ENCODE assay signal across 9 mouse cellular contexts in the genomic region with DNA sequence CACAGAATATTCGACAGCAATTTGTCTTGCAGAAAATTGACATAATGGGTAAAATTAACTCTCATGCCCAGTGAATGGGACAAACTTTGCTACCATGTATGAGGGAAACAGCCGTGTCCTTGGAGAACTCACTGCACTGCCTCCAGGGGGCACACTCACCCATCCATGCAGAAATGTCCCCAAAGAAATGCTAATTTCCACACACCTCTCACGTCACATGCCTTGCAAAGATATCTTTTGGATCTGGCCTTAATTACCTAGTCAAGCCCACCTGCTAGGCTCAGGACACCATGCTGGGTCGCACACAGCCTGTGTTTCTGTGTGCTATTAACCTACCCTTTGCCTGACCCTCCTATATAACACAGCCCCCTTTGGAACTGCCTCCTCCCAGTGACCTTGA.
A peak's percentile ranks its signal among the peaks of the same experiment; 100 is the strongest.
DNase-seq lines count a peak whose midpoint lies in the region; ATAC-seq and TF ChIP-seq lines count a peak whose summit lies in the region.
"Had no signal": no experiment of that assay in that cellular context is flagged by ENCODE, and none has a peak within 500 bp of the region (broad histone marks: within the 10 kb centered on the region; RNA-seq: fewer than 3 reads in every experiment).

No protein-coding gene starts in this region.

- 33% methylated on average over 4 of the region's 4 CpGs for WGBS in cerebellum, adult 2 months
- WGBS in midbrain, embryonic 11.5 days, result 60% methylated on average over 4 of the region's 4 CpGs
- 53% methylated on average over 4 of the region's 4 CpGs for WGBS in midbrain, embryonic 16.5 days
- 43% methylated on average over 4 of the region's 4 CpGs for WGBS in bone marrow, adult 2 months
- WGBS in liver, embryonic 12.5 days (ENCODE audit: insufficient replicate concordance), result 41% methylated on average over 4 of the region's 4 CpGs
- 64% methylated on average over 4 of the region's 4 CpGs for WGBS in limb, embryonic 10.5 days

- DNase-seq in cerebellum, adult 2 months, result no peak
- DNase-seq in cerebellum, adult 18-20 months, result no peak
- DNase-seq in midbrain, embryonic 11.5 days (ENCODE audit: low spot score, missing footprints), result peak; percentile 79
- peak; percentile 16 to 26 for DNase-seq in thymus, postnatal 36 days
- no peak for DNase-seq in limb, embryonic 10.5 days (ENCODE audit: low spot score)

- no peaks in the 10 kb centered on the region for H3K4me1 ChIP-seq in cerebellum, adult 2 months (ENCODE audit: control insufficient read depth, insufficient read depth, low read length)
- H3K4me1 ChIP-seq in midbrain, embryonic 11.5 days (ENCODE audit: control insufficient read depth, insufficient read depth, low read length), result no peaks in the 10 kb centered on the region
- H3K4me1 ChIP-seq in midbrain, embryonic 16.5 days (ENCODE audit: control insufficient read depth, insufficient read depth, low read length), result peaks cover 4% of the 10 kb centered on the region
- peaks cover 1% of the 10 kb centered on the region; the same call in 1 of the 2 replicates for H3K4me1 ChIP-seq in bone marrow, adult 2 months (ENCODE audit: control insufficient read depth, insufficient read depth, low read length)
- peaks cover 63% of the 10 kb centered on the region for H3K4me1 ChIP-seq in liver, embryonic 12.5 days
- no peaks in the 10 kb centered on the region for H3K4me1 ChIP-seq in limb, embryonic 10.5 days

- H3K4me2 ChIP-seq in midbrain, embryonic 11.5 days, result no peak overlapping the region
- no peak overlapping the region for H3K4me2 ChIP-seq in midbrain, embryonic 16.5 days (ENCODE audit: low read length)
- H3K4me2 ChIP-seq in liver, embryonic 12.5 days, result no peak overlapping the region

- no peak overlapping the region for H3K27ac ChIP-seq in cerebellum, adult 2 months (ENCODE audit: insufficient read depth, low read length)
- no peak overlapping the region for H3K27ac ChIP-seq in midbrain, embryonic 11.5 days (ENCODE audit: low read depth, low read length)
- no peak overlapping the region for H3K27ac ChIP-seq in midbrain, embryonic 16.5 days (ENCODE audit: low read length)
- no peak overlapping the region for H3K27ac ChIP-seq in bone marrow, adult 2 months (ENCODE audit: control insufficient read depth, insufficient read depth, low read depth, low read length, poor library complexity)
- H3K27ac ChIP-seq in liver, embryonic 12.5 days, result peak overlapping the region; percentile 86
- no peak overlapping the region for H3K27ac ChIP-seq in limb, embryonic 10.5 days

- no peaks in the 10 kb centered on the region for H3K9me3 ChIP-seq in midbrain, embryonic 11.5 days (ENCODE audit: control insufficient read depth, low read length)
- H3K9me3 ChIP-seq in midbrain, embryonic 16.5 days (replicated peaks; ENCODE audit: control insufficient read depth, low read length, poor library complexity, severe bottlenecking), result no peaks in the 10 kb centered on the region
- H3K9me3 ChIP-seq in liver, embryonic 12.5 days (replicated peaks), result no peaks in the 10 kb centered on the region
- no peaks in the 10 kb centered on the region for H3K9me3 ChIP-seq in limb, embryonic 10.5 days (replicated peaks)
- H3K9me3 ChIP-seq: megakaryocyte, embryonic 14.5 days had no signal

- no peaks in the 10 kb centered on the region for H3K36me3 ChIP-seq in midbrain, embryonic 11.5 days (ENCODE audit: control insufficient read depth, insufficient read depth, low read length)
- H3K36me3 ChIP-seq in midbrain, embryonic 16.5 days (ENCODE audit: control insufficient read depth, insufficient read depth, low read length), result no peaks in the 10 kb centered on the region
- H3K36me3 ChIP-seq in liver, embryonic 12.5 days, result no peaks in the 10 kb centered on the region
- H3K36me3 ChIP-seq in limb, embryonic 10.5 days, result no peaks in the 10 kb centered on the region

- no peak for TF ChIP-seq POLR2A in cerebellum, adult 2 months (IDR thresholded peaks at IDR 0.05; ENCODE audit: borderline replicate concordance, insufficient read depth, low read length)
- no peak for TF ChIP-seq POLR2A in bone marrow, adult 2 months (IDR thresholded peaks at IDR 0.05; ENCODE audit: borderline replicate concordance, control insufficient read depth, low read depth, low read length)

- no peak overlapping the region for H3K9ac ChIP-seq in midbrain, embryonic 11.5 days (ENCODE audit: low read length)
- no peak overlapping the region for H3K9ac ChIP-seq in midbrain, embryonic 16.5 days (ENCODE audit: low read depth, low read length)
- no peak overlapping the region for H3K9ac ChIP-seq in liver, embryonic 12.5 days

- H3K27me3 ChIP-seq in cerebellum, adult 2 months (ENCODE audit: control insufficient read depth, insufficient read depth, low read length), result no peaks in the 10 kb centered on the region
- no peaks in the 10 kb centered on the region for H3K27me3 ChIP-seq in midbrain, embryonic 11.5 days (ENCODE audit: control insufficient read depth, insufficient read depth, low read length)
- no peaks in the 10 kb centered on the region for H3K27me3 ChIP-seq in midbrain, embryonic 16.5 days (ENCODE audit: control insufficient read depth, insufficient read depth, low read depth, low read length)
- H3K27me3 ChIP-seq in liver, embryonic 12.5 days (replicated peaks), result peaks cover under 1% of the 10 kb centered on the region; the same call in 1 of the 2 replicates
- no peaks in the 10 kb centered on the region for H3K27me3 ChIP-seq in limb, embryonic 10.5 days (ENCODE audit: low read depth, poor library complexity, severe bottlenecking)

- ATAC-seq in midbrain, embryonic 11.5 days (ENCODE audit: low FRiP score), result no peak
- ATAC-seq in midbrain, embryonic 16.5 days, result no peak
- no peak for ATAC-seq in liver, embryonic 12.5 days

- H3K4me3 ChIP-seq in cerebellum, adult 2 months (replicated peaks; ENCODE audit: insufficient read depth, low read depth, low read length), result no peak overlapping the region
- no peak overlapping the region for H3K4me3 ChIP-seq in midbrain, embryonic 11.5 days (ENCODE audit: low read depth, low read length)
- no peak overlapping the region for H3K4me3 ChIP-seq in midbrain, embryonic 16.5 days (ENCODE audit: low read depth, low read length)
- no peak overlapping the region for H3K4me3 ChIP-seq in bone marrow, adult 2 months (replicated peaks; ENCODE audit: control insufficient read depth, low read depth, low read length)
- H3K4me3 ChIP-seq in liver, embryonic 12.5 days, result no peak overlapping the region
- H3K4me3 ChIP-seq in limb, embryonic 10.5 days, result no peak overlapping the region
- H3K4me3 ChIP-seq: megakaryocyte, embryonic 14.5 days had no signal

- peak; percentile 52; the same call in 1 of the 2 replicates for TF ChIP-seq CTCF in cerebellum, adult 2 months (IDR thresholded peaks at IDR 0.05; ENCODE audit: borderline replicate concordance, insufficient read depth, low read depth, low read length)
- TF ChIP-seq CTCF in bone marrow, adult 2 months (IDR thresholded peaks at IDR 0.05; ENCODE audit: control insufficient read depth, insufficient read depth, low read length), result peak; percentile 63

Comparison
In these comparisons a context has a peak if more than half of its experiments do, and no peak if none do; other contexts are left out.
1. DNase-seq: peak in midbrain, embryonic 11.5 days (single experiment) and thymus, postnatal 36 days (2 of 2); none in cerebellum, adult 2 months (0 of 2), cerebellum, adult 18-20 months (0 of 2) and limb, embryonic 10.5 days (single experiment).